Mouse (Mus musculus): ENCODE data around the gene Faim2. TPM values are rescaled to one million over a fixed set of nuclear protein-coding genes. Genes with fewer than 3 reads are reported as not detected.
A peak's percentile ranks its signal among the peaks of the same experiment; 100 is the strongest.

The Faim2 gene
- polyA plus RNA-seq, 1 experiment from 2014 or later, result 5.5 TPM

DNA sequence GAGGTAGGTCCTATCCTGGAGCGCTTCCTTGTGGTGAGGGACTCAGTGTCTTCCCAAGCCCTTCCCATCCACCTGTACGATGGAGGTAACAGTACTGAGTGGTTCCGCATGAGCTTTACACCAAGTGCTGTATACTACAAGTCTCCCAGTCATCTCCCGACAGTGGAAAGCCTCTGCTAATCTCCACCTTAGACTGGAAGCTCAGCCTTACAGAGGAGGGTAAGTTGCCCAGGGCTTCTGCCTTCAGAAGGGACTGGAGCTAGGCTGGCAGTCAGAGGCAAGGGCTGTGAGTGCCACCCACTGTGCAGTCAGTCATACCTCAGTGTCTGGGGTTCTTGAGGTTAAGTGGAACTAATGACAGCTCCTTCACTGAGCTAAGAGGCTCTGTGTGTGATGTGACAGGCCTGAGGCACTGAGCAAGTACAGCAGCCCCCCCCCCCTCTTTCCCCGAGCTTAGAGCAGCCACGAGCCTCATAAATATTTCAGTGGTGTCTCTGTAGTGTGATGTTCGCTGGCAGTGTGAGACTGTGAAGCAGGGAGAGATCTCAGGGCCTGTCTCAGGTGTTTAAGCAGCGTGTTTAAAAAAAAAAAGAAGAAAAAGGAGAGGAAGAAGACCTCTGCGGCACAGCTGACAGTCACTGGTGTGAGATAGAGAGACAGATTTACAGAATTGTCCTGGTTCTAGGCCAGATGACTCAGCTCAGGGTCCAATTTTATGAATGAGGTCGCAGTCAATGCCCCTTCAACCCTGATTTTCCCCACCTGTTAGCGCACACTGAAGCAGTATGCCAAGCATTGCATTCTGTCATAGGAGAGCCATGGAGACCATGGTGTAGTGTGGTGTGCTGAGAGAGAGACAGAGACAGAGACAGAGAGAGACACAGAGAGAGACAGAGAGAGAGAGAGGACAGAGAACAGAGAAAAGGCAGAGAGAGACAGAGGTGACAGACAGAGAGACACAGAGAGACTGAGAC, 9.2 kb upstream of the Faim2 start:
- Histone ChIP-seq H3K27me3 (no peaks in the 10 kb centered on the region; the same call in 1 of the 2 replicates), H3K4me1 (peaks cover 16% of the 10 kb centered on the region), H3K27ac (peak overlapping the region; percentile 36), H3K9me3 (replicated peaks) (no peaks in the 10 kb centered on the region), H3K4me3 (no peak overlapping the region), H3K9ac (no peak overlapping the region), H3K4me2 (no peak overlapping the region), H3K36me3 (ENCODE audit: poor library complexity, severe bottlenecking) (no peaks in the 10 kb centered on the region)
- ATAC-seq, result peak; percentile 84
- 54% methylated on average over 11 of the region's 11 CpGs for WGBS

- Histone ChIP-seq H3K4me3 (no peak overlapping the region), H3K4me2 (no peak overlapping the region), H3K27ac (no peak overlapping the region), H3K36me3 (ENCODE audit: poor library complexity, severe bottlenecking) (no peaks in the 10 kb centered on the region), H3K9me3 (replicated peaks) (no peaks in the 10 kb centered on the region), H3K4me1 (peaks cover 24% of the 10 kb centered on the region), H3K27me3 (peaks cover 9% of the 10 kb centered on the region; the same call in 1 of the 2 replicates), H3K9ac (no peak overlapping the region)
- no peak for ATAC-seq
- 68% methylated on average over 3 of the region's 3 CpGs for WGBS
These were observed 4.1 kb upstream of the Faim2 start for GRCm38 (mm10) chr15:99532023-99532422.

GRCm38 (mm10) chr15:99531146-99531545, 3.2 kb upstream of the Faim2 start:
- Histone ChIP-seq H3K4me3 (no peak overlapping the region), H3K9ac (no peak overlapping the region), H3K27me3 (peaks cover 9% of the 10 kb centered on the region; the same call in 1 of the 2 replicates), H3K4me1 (peaks cover 23% of the 10 kb centered on the region), H3K9me3 (replicated peaks) (no peaks in the 10 kb centered on the region), H3K27ac (no peak overlapping the region), H3K4me2 (no peak overlapping the region), H3K36me3 (ENCODE audit: poor library complexity, severe bottlenecking) (no peaks in the 10 kb centered on the region)
- 51% methylated on average over 6 of the region's 6 CpGs for WGBS
- ATAC-seq, result no peak

GRCm38 (mm10) chr15:99526681-99527080, 1.3 kb downstream of the Faim2 start:
- peaks cover 23% of the 10 kb centered on the region for H3K4me1 ChIP-seq
- peak overlapping the region; percentile 64; the same call in 1 of the 2 replicates for H3K4me2 ChIP-seq
- H3K4me3 ChIP-seq, result no peak overlapping the region
- ATAC-seq, result no peak
- H3K27me3 ChIP-seq, result peaks cover 9% of the 10 kb centered on the region; the same call in 1 of the 2 replicates
- 66% methylated on average over 2 of the region's 2 CpGs for WGBS
- H3K9ac ChIP-seq, result no peak overlapping the region
- no peaks in the 10 kb centered on the region for H3K9me3 ChIP-seq (replicated peaks)
- no peak overlapping the region for H3K27ac ChIP-seq
- H3K36me3 ChIP-seq (ENCODE audit: poor library complexity, severe bottlenecking), result no peaks in the 10 kb centered on the region

DNA sequence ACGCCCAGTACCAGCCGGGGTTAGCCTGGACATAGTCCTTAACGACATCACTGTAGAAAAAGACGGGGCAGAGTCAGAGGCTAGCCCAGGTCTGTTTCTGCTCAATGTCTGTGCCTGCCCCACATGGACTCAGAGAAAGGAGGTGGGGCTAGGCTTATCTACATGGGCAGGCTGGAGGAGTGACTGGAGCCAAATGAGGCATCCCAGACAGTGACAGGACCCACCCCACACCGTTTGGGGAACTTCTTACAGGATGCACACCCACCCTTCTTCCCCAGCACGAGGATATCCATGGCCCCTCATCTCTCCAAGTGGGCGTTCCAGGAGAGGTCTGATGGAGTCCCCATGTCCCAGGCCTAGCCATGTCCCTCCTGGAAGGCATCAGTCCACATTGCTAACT, 7.7 kb downstream of the Faim2 start:
- Histone ChIP-seq H3K9ac (no peak overlapping the region), H3K4me1 (no peaks in the 10 kb centered on the region), H3K36me3 (ENCODE audit: poor library complexity, severe bottlenecking) (no peaks in the 10 kb centered on the region), H3K9me3 (replicated peaks) (no peaks in the 10 kb centered on the region), H3K4me3 (no peak overlapping the region), H3K27me3 (no peaks in the 10 kb centered on the region; the same call in 1 of the 2 replicates), H3K4me2 (no peak overlapping the region), H3K27ac (no peak overlapping the region)
- no peak for ATAC-seq
- WGBS, result 92% methylated on average over 7 of the region's 7 CpGs

GRCm38 (mm10) chr15:99519626-99520025, 8.3 kb downstream of the Faim2 start:
- Histone ChIP-seq H3K27ac (no peak overlapping the region), H3K27me3 (no peaks in the 10 kb centered on the region; the same call in 1 of the 2 replicates), H3K9ac (no peak overlapping the region), H3K4me2 (no peak overlapping the region), H3K4me3 (no peak overlapping the region), H3K4me1 (no peaks in the 10 kb centered on the region), H3K36me3 (ENCODE audit: poor library complexity, severe bottlenecking) (no peaks in the 10 kb centered on the region), H3K9me3 (replicated peaks) (no peaks in the 10 kb centered on the region)
- WGBS, result 80% methylated on average over 9 of the region's 9 CpGs
- no peak for ATAC-seq

GRCm38 (mm10) chr15:99517715-99518114, 10.2 kb downstream of the Faim2 start:
- ATAC-seq, result no peak
- no peaks in the 10 kb centered on the region for H3K36me3 ChIP-seq (ENCODE audit: poor library complexity, severe bottlenecking)
- H3K4me2 ChIP-seq, result no peak overlapping the region
- 54% methylated on average over 7 of the region's 7 CpGs for WGBS
- no peak overlapping the region for H3K9ac ChIP-seq
- H3K4me1 ChIP-seq, result no peaks in the 10 kb centered on the region
- H3K27ac ChIP-seq, result no peak overlapping the region
- H3K27me3 ChIP-seq, result no peaks in the 10 kb centered on the region; the same call in 1 of the 2 replicates
- no peak overlapping the region for H3K4me3 ChIP-seq
- no peaks in the 10 kb centered on the region for H3K9me3 ChIP-seq (replicated peaks)

DNA sequence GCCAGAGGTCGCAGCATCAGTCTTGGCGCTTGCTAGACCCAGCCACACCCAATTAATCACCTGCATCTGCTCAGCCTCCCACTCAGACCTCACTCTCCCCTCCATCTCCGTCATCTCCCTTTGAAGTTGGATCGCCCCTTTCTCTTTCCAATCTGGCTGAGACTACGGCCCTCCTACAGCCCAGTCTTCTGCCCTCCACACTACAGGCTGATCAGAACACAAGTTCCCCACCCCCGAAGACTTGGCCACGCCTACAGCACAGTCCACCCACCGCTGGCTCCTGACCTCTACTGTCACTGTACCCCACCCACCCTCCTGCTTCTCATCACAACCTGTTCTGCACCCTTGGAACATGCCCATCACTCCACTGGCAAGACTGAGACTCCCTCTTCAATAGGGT, 11.2 kb downstream of the Faim2 start:
- 68% methylated on average over 8 of the region's 8 CpGs for WGBS
- H3K27me3 ChIP-seq, result no peaks in the 10 kb centered on the region; the same call in 1 of the 2 replicates
- H3K4me2 ChIP-seq, result no peak overlapping the region
- H3K36me3 ChIP-seq (ENCODE audit: poor library complexity, severe bottlenecking), result no peaks in the 10 kb centered on the region
- ATAC-seq, result no peak
- H3K4me3 ChIP-seq, result no peak overlapping the region
- no peak overlapping the region for H3K27ac ChIP-seq
- no peaks in the 10 kb centered on the region for H3K9me3 ChIP-seq (replicated peaks)
- no peak overlapping the region for H3K9ac ChIP-seq
- H3K4me1 ChIP-seq, result no peaks in the 10 kb centered on the region

GRCm38 (mm10) chr15:99511797-99512525, 16.0 kb downstream of the Faim2 start:
- Histone ChIP-seq H3K9ac (no peak overlapping the region), H3K27ac (no peak overlapping the region), H3K4me1 (no peaks in the 10 kb centered on the region), H3K27me3 (no peaks in the 10 kb centered on the region), H3K4me3 (no peak overlapping the region), H3K9me3 (replicated peaks) (no peaks in the 10 kb centered on the region), H3K36me3 (ENCODE audit: poor library complexity, severe bottlenecking) (no peaks in the 10 kb centered on the region), H3K4me2 (no peak overlapping the region)
- WGBS, result 84% methylated on average over 15 of the region's 15 CpGs
- ATAC-seq, result no peak

- H3K4me1 ChIP-seq, result no peaks in the 10 kb centered on the region
- 86% methylated on average over 3 of the region's 3 CpGs for WGBS
- no peaks in the 10 kb centered on the region for H3K27me3 ChIP-seq
- H3K9ac ChIP-seq, result no peak overlapping the region
- ATAC-seq, result no peak
- no peak overlapping the region for H3K27ac ChIP-seq
- no peaks in the 10 kb centered on the region for H3K36me3 ChIP-seq (ENCODE audit: poor library complexity, severe bottlenecking)
- H3K9me3 ChIP-seq (replicated peaks), result no peaks in the 10 kb centered on the region
- H3K4me2 ChIP-seq, result no peak overlapping the region
- H3K4me3 ChIP-seq, result no peak overlapping the region
These were observed 17.3 kb downstream of the Faim2 start for GRCm38 (mm10) chr15:99510621-99511020.

GRCm38 (mm10) chr15:99509840-99510239, 18.1 kb downstream of the Faim2 start:
- no peak overlapping the region for H3K27ac ChIP-seq
- no peak overlapping the region for H3K4me3 ChIP-seq
- H3K9me3 ChIP-seq (replicated peaks), result no peaks in the 10 kb centered on the region
- no peaks in the 10 kb centered on the region for H3K4me1 ChIP-seq
- ATAC-seq, result no peak
- H3K9ac ChIP-seq, result no peak overlapping the region
- WGBS, result 85% methylated on average over 7 of the region's 7 CpGs
- H3K27me3 ChIP-seq, result no peaks in the 10 kb centered on the region
- H3K36me3 ChIP-seq (ENCODE audit: poor library complexity, severe bottlenecking), result no peaks in the 10 kb centered on the region
- H3K4me2 ChIP-seq, result no peak overlapping the region

Data from forebrain, embryonic 13.5 days (tissue).